Mouse (Mus musculus) right cerebral cortex, adult 2 months (tissue): ENCODE measurements around the gene Ggct.
A peak's percentile ranks its signal among the peaks of the same experiment; 100 is the strongest.
"Not testable (repeated sequence)": the region's sequence is repeated elsewhere in the genome, so short reads cannot be mapped to it uniquely, and the experiment has no call there.

Source experiments
- DNase-seq, 2 experiments: peaks; one replicate each; pipeline ENCODE4 v3.0.0; 2021 to 2022; ENCODE audit warnings: low spot score in 2 of 2

Ggct gene

DNA sequence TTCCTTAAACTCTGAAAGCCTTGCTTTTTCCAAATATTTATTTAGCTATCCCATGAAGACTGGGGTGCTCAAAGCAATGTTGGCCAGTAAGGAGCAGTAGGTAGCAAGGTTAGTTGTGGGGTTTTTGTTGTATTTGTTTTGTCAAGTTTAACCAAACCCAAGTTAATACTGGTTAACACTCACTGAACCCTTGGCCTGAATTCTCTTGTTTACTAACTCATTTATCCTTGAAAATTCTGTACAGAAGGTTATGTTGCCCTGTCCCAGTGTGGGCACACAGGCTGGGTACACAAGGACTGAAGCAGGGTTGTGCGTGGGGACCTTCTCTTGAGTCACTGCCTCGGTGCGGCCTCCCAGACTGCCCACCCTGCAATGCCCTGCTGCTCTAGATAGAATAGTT is 3.6 kb upstream of the Ggct start:
- no peak for DNase-seq

DNA sequence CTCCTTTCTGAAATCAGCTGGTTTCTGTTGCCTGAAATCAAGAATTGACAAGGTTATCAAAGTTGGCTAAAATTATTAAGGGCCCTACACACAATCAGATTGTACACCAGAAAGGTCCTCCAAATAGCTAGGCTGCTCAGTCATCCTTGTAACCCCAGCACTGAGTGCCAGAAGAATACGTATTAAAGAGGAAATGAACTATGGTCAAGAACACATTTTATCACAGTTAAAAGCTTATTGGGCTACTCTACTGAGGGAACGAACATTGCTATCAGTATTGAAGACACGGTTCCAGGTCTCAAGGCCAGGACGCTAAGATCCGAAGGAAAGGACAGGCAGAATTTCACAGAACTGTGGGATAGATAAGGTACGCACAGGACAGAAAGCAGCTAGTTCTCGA is 609 bp downstream of the Ggct start:
- no peak for DNase-seq

DNA sequence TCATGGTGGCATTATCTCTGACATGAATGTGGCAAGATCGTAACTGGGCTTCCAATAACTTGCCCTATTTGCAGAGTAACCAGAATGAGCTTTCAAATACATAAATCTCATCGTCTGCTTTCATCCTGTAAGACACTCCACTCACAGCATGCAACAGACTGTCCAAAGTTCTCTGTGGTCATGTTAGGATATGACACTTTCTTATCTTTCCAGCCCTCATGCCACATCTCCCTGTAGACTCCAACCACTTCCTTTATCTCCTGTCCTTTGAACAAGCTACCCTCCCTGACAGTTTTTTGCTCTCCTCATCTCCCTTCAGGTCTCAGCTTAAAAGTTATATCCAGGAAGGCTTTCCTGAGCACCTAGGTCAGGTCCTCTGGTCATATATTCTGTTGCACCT is 1.6 kb downstream of the Ggct start:
- no peak for DNase-seq

DNA sequence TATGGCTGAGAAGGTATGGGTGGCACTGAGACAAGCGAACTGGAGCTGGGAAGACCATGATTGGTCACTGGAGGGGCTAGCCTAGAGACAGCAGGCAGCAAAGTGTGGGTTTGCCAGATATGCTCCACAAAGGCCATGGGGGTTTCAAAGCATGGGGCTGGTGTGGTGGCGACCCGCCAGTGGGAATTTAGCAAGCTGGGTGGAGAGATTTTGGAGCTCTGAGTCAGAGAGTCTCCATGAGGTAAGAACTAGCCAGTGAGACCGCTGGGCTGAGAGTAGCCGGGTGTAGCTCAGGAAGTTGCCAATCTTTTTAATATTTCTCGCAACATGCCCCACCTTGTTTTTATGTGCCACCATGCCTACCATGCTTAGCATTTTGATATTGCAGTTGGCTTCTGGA is 4.6 kb downstream of the Ggct start:
- no peak for DNase-seq

DNA sequence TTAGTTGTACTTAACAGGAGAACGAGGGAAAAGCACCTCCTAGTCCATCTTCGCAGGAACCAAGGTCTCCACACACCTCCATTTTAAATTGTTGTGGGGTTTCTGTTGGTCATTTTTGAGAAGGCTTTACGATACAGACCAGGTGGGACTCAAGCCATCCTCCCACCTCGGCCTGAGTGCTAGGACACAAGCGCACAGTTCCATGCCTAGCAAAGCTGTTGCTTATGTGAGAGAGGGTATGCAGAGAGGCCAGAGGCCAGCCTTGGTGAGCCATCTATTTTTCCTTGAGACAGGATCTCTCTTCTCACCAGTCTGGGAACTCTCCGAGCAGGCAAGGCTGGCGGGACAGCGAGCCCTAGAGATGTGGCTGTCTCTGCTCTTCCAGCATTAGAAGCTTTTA is 8.7 kb downstream of the Ggct start:
- DNase-seq = no peak

DNA sequence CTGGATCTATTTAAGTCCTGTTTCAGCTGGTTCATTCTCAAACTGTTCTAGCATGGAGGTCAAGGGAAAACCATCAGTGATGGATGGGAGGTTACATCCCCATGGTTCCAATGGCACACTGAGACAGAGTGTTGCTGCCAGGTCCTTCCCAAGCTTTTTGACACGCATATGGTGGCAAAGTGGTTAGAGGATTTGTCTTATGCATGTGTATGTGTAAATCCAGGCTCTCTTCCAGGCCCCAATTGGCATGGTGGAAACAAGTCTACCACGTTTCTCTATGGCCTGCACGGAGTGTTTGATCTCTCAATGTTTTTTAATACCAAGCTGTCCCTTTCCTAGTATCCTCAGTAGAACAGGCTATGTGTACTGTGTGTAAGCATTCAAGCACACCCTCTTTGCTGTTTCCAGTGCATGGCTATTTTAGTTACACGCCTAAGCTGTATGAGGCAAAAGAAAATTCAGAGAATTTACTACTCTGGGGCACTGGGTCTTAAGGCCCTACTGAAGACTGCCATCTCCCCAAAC is 9.2 kb downstream of the Ggct start:
- no peak for DNase-seq

DNA sequence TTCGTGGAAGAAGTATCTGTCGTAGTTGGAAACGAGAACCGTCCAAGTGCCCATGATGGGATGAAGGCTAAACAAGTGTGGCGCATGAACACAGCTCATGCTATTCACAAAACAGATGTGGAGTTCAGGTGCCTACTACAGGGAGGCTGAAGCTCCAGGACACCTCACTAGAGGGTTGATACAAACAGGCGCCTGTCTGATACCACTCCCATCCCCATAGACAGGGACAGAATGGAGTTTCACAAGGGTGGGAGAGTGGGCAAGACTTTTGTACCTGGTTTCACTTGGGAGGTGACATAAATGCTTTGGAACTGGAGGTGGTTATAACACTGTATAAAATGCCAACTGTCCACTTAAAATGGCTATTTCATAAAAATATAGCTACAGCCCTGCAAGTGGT is 13.3 kb downstream of the Ggct start:
- no peak for DNase-seq

DNA sequence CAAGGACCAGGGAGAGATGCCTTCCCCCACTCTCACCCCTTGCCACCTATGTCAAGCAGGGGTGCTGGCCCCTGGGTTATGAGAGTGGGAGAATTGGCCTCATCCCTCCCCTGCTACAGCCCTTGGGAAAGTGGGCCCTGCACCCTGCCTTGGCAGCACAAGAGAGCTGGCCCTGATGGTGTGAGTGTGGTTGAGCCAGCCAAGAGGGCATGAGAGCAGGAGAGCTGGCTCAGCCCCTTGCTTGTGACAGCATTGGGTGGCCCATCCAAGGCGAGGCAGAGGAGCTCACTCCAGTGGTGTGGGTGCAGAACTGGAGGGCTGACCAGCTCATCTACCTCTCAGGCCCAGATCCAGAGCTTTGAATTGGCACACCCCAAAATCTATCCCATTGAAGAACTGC is 17.1 kb downstream of the Ggct start:
- no peak for DNase-seq

DNA sequence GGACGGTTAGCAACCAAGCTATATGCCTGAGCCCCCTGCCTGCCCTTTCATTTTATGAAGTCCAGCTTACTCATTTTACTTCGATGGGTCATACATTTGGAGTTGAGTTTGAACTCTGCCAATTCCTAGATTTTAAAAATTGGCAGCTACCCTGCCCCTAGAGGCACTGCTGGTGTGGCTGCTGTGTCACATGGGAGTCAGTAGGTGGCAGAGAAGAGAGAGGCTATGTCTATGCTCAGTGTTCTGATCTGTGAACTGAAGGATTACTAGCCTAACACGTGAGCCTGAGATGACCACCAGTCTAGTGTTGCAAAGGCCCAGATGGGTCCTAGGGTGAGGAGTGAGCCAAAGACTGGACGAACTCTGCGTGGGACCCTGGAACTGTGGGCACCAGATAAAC is 18.2 kb downstream of the Ggct start:
- no peak for DNase-seq

DNA sequence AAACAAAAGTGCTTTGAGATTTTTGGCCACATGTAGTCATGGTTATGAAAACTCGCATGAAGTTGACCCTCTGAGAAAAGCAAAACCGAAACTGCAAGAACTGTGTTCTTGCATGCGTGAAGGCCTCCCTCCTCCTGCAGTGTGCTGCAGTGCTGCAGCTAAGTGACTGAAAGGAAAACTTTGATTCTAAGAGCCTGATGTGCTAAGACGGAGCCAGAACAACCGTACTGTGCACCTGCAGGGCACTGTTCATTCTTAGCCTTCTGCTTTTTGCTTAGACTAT is 19.9 kb downstream of the Ggct start:
- no peak for DNase-seq

DNA sequence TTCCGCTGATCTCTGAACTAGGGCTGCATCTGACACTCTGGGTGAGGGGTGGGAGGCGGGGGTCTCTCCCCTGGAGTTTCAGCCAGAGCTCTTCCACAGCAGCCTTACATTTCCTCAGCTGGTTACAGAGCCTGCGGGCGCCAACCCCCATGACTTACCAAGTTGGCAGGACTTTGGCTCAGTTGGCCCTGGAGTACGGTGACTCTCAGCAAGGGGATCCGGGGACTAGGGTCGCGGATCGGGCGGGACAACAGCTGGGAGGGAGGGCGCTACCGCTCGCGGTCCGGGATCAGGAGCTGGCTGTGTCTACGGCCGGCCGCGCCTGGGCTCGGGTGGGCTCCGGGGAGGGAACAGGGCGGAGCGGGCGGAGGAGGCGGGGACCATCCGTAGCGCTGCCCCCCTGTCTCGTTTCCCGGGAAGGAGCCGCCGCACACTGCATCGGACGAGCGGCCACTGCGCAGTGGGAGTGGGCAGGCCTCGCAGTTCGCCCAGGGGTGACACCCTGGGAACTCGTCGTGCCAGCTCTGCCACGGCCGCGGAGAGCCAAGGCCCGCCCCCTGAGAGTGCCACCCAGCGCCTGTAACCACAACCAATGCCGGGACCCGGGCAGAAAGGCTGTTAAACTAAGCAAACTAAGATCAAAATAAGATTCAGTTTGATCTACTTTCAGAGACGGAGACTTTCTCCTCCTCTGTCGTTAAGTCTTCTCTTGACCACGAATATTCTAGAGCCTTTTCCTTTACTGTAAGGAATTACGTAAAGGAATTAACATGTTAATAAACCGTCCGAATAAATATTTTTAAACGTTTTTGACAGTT is 20.4 kb downstream of the Ggct start, which contains the start of gene Nod1:
Gene Nod1 (minus strand): TSS at position 502 of the 818 bp plus-strand sequence.
- DNase-seq = peak; percentile 25 to 54

DNA sequence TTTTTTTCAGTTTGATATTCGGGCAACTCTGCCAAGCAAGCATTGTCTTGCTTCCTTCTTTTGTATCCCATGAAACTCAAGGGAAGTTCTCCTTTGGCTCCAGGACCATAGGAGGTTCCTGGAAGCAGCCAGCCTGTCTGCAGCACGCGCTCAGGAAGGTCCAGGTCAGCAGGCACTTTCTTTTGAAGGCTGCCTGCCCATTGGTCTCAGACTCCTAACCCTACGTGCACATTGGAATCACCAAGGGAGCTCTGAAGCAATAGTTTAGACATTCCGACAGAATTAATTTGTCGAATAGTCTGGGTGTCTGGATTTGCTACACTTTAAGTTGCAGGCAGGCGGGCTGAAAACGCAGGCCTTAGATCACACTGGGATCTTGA is 21.0 kb downstream of the Ggct start:
- no peak for DNase-seq

DNA sequence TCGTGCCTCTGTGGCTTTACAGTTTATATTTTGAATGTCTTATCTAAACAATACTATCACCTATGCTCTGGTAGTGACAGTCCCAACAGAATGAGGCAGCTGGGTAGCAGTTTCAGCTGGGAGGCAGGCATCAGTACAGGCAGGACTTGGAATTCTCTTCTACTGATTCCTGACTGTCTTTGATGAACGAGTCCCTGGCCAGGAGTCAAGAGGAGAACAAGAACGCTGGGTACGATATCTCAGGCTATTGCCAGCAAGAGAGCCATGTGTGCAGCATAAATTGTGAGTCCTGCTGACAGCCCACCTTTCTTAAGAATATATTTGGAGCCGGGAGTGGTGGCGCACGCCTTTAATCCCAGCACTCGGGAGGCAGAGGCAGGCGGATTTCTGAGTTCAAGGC is 22.2 kb downstream of the Ggct start:
- no peak for DNase-seq

DNA sequence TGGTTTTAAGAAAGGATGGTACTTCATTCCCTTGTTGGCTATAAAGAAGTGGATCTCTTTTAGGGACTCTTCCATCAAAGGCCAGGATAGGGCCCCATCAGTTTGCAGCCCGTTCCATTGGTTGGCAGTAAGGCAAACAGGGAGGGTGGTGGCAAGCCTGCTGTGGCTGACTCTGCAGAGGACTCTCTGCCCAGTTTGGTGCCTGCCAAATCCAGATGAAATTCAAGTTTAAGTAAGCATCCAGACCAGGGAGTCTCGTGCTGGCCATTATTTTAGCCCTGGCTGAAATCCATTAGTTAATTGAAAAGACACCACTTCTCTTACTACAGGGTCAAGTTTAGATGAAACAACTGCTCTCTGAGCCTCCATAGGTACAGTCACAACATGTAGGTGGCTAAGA is 22.9 kb downstream of the Ggct start:
- DNase-seq = no peak

DNA sequence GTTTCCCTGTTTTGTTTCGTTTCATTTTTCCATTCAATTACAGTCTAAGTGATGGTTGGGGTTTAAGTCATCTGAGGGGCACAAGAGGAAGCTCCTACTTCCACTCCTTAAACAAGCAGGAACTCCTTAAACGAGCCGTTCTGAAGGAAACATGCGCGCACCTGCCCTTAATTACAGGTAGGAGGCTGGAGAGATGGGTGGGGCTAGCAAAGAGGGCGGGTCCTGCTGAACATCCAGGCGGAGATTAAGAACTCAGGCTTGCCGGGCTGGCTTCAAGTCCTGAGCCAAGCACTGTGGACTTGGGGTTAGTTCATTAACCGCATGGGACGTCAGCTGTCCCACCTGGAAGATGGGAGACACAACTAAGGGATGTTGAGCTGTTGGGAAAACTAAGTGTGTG is 25.2 kb downstream of the Ggct start:
- no peak for DNase-seq

DNA sequence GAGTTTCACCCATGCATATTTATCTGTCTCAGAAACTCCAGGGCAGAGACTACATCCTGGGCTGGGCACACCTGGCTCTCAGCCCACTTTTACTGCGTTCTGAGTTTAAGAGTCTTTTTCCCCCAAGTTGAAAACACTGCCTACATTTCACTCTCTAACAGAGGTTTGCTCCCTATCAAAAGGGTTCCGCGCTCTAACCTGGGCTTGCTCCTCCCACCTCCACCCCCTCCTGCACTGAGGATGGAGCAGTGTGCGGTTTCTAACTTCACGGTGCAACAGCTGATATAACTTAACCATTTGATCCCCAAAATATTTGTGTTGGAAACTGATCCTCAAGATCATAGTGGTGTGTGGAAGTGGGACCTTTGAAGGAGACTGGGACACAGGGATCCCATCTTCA is 27.5 kb downstream of the Ggct start:
- no peak for DNase-seq

DNA sequence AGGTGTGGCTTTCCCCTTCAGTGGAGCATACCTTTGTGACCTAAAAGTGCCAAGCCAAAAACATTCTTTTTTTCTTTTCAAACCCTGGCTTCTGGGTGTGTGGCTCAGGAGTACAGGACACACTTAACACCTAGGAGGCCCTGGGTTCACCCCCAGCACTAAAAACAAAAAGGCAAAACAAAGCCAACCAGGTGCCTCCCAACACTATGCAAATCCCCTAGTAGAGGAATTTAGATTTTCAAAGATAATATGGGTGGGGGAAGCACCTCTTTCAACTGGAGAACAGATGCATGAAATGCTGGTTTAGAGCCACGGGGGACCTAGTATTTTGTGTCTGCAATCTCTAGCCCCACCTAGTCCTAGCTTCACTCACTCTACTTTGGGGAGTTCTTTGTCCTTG is 28.0 kb downstream of the Ggct start:
- no peak for DNase-seq

DNA sequence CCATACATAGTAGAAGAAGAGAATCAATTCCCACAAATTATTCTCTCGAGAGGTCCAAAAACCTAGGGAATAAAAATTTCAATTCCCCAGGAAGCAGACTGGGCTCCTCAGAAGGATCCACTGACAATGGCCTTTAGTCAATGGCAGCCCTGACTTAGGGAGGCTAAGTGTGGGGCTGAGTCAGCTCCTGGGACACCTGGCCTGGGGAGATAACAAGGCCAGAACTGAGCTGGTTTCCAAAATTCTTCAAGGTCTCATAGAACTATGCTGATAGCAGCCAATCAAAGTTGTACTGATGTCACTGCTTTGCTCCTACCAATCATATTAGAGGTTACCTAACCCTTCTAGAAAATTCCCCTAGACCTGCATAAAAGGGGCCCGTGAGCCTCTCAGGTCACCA is 29.2 kb downstream of the Ggct start:
- no peak for DNase-seq

DNA sequence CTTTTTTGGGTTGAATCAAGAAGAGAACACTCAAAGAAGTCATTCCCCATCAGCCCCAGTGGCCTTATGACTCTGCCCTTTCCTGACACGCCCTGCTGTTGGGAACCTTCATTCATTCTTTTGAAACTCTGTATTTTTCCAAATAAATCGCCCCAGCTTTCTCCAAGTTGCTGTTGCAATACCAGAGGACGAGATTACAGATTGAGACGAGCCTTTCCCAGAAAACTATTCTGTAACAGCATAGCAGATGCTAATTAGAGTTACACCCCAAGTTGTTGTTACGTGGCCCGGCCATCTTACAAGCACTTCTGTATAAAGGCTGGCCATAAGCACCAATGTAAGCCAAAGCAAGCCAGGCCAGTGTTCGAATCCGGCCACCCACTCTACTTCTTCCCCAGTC is 35.1 kb downstream of the Ggct start:
- no peak for DNase-seq

DNA sequence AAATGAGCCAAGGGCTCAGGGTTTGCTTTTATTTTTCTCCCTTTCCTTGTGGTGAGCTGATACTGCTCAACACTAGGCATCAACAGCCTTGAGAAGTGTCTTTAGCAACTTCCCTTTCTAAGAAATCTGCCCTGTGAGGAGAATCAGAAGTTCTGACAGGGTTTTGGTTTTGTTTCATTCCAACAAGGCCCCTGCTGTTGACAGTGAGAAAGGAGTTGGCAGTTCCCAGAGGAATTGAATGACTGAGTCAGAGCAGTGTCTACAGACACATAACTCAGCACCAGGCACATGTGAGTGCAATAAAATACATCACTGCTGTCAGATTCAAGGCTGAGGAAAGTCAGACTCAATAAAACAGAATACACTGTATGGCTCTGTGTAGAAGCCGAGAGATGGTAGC is 36.3 kb downstream of the Ggct start:
- no peak for DNase-seq

DNA sequence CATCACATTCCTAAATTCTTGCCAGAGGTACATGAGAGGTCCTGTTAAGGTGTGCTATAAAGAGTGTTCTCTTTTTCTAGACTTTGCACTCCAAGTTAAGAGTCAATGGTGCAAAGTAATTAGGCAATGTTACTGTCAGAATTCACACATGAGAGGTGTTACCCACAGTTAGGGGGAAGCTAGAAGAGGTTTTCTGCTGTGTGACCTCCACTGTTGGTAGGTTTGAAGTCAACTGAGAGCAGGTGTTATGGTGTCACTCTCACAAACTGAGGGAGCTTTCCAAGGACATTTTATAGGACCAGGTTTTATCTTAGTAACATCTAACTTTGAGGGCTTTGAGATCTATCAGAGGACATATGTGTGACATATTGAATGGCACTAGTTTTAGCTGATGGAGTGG is 36.8 kb downstream of the Ggct start:
- DNase-seq = no peak

DNA sequence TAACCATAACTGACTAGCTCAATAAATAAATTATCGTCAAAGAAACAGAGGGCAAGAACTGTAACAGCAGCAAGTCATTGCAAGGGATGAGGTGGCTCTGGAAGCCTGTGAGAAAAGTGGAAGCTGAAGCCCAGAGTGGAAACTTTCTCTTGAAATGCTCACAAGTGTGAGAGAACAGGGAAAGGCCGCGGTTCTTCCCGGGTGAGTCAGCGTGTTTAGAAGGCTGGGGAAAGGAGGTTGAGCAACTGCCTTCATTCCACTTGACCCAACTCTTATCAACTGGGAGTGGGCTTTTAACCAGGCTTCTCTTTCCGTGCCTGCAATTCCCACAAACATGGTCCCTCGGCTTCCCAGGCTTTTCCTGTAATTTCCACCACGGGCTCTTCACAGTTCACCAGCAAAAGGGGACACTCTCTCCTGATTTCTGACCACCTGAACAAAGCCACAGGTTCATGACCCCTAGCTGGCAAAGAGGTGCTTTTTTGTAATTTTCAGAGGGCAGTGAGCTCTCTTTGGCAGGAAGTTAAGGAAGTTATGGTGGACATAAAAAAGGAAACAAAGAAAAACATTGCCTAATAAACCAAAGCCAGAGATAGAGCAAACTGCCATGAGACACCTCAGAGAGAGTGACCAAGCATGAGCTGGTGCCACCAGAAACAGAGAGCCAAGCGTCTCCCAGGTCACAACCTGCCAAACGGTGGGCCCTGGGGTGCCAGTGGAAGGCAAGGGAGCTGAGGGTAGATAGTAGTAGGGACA is 37.9 kb downstream of the Ggct start:
- DNase-seq = no peak

DNA sequence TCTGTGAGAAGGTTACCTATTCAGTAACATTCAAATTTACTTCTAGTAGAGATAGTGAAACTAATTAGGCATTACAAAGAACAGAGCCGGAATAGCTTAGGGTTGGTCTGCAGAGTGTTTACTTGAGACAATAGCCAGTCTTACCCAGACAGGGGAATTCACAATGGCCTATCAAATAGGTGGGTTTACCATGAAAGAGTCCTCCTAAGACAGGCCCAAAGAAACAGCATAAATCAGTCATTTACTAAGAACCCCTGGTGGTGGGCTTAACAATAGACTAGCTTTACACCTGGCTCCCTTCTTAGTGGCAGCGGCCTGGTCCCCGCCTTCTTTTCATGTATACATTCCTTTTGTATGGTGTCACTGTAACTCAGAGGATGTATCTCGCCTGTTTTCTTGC is 39.4 kb downstream of the Ggct start:
- not testable (repeated sequence) for DNase-seq
